Mouse (Mus musculus): ENCODE measurements at regions not wholly inside any gene's neighbourhood (a gene's known extent, or its start where the extent isn't known, plus 50 kb on each side); places are given as distances from the start of the nearest gene placed in this dataset.

DNA sequence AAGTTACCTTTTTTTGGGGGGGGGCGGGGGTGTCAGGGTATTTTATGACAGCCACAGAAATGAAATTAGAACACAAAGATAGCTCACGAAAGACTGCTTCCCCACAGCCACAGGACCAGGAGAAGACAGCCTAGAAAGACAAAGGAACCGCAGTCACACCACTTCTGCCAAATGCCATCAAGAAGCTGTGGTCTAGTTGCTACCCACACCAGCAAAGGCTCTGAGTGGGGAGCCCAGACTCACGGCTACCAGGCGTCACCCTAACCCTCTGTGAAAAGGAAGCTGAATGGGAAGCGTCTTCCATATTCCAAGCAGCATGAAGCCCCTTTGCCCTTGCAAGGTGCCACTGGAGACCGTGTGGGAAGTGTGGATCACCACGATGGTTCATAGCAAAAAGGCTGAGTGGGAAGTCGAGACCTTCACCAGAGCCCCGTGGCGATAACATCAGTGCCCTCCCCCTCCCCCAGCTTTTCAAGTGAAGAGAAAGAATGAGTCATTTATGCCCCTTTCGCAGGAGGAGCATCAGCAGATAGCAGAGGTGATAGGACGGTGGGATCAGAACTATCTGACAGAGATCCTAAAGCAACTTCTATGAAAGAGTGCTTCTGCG is 91.3 kb upstream of the Spdye4c start:
- no peak for DNase-seq

DNA sequence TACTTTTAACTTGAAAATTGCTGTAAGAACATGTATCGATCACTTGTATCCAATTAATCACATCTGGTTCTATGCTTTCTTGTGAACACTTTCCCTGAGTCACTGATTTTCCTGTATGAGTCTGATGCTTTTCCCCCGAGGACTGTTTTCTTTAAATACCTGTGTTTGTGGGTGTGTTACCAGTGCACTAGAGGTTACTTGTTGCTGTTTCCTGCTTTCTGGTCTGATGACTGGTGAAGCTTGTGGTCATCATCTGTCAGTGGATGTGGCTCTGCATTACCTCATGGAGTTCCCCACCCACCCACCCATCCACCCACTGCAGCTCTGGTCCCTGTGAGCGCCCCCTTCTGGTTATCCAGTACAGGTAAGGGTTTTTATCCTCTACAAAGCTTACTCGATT is 88.3 kb upstream of the Spdye4c start:
- DNase-seq: no peak

DNA sequence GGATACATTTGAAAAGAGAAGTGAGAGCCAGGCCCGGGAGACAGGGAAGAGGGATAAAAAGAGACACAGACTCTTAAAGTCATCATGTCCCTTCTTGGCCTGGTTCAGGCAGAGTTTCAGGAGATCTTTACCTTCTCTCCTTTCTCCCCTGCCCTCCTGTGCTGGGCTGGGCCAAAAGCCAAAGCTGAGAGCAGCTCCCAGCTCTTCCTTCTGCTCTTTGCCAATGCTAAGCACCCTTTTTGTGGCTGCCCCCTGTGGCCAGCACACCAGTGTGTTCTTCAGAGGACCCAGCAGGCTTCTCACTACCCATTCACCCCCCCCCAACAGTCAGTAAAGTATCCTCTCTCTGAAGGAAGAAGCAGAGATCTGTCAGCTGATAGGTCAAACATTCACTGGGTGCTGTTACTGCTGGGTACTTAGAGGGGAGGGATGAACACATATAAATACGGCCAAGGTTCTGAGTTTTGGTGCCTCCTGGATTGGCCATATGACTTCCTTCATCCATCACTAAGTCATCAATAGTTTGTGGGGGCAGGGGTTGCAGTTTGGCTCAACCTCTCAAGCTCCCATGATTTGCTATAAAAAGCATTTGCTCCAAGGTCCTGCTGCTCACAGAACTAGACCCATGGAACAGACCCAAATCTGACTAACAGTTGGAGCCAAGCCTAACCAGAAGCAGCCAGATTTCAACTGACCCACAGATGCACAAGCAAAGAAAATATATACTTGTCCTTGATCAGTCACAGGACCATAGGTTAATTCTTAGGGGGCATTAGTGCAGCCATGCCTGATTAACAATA is 87.7 kb upstream of the Spdye4c start:
- peak; percentile 5 for DNase-seq

DNA sequence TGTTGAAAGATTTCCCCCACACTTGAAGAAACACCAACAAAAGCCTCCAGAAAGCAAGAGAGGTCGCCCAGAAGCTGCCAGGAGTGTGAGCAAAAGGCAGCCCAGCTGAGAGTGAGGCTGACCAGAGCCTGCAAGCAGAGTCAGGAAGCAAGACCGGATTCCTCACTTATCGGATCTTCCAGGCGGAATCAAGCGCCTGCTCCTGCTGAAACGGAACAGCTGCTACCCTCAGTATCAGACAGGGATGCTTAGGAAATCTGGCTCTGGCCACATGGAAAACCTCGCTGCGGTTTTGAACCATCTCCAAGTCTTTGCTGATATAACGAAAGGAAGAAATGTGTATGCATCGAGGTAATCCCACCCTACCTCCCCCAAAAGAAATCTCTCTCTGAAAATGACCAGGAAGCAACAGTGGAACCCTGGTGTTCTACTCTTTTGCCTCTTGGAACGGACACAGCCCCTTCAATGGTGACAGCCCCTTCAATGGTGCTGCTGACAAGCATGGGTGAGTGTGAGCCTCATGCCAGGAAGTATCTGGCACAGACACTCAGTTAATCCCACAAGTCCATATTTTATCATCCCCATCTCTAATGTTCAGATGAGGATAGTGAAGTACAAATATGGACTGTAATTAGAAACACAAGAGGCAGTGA is 83.3 kb upstream of the Spdye4c start:
- peak; percentile 5 for DNase-seq

DNA sequence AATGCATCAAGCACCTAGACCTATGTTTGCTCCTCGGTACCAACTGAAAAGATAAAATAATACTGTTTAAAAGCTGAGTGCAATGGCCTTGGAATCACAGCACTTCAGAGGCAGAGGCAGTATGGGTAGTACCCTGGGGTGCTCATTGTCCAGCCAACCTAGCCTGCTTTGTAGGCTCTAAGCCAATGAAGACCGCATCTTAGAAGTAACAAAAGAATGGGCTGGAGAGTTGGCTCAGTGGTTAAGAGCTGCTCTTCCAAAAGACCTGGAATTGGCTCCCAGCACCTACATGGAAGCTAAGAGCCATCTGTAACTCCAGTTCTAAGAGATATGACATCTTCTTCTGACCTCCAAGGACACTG is 82.8 kb upstream of the Spdye4c start:
- no peak for DNase-seq

DNA sequence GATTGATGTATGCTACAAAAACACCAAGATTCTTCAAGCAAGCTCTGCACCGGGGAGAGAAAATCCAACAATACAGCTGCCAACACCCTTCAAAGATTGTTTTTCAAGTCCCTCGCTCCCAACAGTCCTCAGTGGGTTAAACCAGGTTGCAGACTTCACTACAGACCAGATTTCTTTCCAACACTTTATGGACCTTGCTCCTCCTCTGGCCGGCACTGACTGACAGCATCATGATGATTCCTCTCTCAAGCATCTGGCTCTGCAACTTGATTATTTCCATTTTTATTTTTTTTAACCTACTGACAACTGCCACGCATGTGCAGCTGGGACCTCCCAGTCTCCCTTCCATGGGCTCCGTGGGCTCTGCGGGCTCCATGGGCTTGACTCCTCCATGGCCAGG is 79.7 kb upstream of the Spdye4c start:
- DNase-seq: no peak

DNA sequence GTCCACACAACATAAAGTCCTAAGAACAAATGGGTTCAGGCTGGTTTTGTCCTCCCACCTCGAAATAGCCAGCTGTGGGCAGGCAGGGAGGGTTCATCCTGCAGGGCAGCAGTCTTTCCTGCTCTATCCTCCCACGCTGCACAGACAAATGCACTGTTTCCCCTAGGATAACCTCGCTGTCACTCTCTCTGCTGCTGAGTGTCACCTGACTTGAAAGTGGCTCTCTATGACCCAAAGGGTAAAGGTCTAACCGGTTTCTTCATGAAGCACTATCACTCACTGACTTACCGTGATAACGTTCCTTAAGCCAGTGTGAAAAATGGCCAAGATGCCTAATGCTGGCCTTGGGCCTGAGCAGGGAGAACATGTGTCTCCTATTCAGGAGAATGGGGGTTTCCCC is 78.2 kb upstream of the Spdye4c start:
- no peak for DNase-seq

DNA sequence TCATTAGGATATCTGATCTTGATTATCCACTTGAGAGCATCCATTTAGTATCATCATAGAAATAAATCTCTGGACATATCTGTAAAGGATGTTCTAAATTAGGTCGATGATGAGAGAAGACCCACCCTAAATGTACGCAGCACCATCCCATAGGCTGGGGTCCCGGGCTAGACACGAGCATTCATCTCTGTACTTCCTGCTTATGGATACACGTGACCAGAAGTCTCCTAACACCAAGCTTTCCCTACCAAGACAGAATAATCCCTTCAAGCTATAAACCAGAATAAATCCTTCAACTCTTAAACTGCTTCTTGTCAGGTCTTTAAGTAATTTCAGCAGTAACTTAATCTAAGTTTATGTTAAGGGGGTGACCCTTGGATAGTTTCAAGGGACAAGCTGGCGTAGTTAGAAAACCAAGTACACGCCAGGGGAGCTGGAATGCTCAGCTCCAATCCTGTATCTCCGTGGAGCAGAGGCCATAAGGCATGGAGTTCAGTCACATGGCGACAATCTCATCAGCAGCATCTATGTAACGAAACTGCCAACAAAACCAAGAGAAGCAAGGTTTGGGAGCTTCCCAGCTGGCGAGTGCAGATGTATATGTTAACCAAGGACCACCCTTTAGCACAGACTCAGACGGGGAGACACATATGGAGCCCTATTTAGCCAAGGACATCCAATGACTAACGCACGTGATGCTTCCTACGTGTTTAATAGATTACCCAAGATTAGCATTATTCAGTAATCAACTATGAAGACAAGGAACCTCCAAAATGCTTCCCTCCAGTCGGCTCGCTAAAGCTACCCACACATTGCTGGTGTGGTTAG is 76.3 kb upstream of the Spdye4c start:
- no peak for DNase-seq

DNA sequence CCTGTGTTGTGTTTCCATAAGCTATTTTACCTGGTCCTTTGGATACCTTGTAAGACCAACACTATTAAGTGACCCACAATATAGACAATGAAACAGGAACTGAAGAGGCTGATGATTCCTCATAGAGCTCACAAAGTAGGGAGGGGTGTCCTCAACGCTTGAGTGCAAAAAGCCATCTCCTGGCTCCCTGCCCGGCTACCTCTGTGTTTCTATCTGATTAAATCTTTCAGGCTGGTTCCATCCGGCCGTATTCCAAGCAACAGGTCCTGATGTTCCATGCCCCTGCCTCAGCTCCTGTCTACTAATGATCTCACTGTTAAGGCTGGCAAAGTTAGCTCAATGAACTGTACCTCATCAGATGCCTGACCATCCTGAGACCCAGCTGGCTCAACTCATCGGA is 75.3 kb upstream of the Spdye4c start:
- no peak for DNase-seq

DNA sequence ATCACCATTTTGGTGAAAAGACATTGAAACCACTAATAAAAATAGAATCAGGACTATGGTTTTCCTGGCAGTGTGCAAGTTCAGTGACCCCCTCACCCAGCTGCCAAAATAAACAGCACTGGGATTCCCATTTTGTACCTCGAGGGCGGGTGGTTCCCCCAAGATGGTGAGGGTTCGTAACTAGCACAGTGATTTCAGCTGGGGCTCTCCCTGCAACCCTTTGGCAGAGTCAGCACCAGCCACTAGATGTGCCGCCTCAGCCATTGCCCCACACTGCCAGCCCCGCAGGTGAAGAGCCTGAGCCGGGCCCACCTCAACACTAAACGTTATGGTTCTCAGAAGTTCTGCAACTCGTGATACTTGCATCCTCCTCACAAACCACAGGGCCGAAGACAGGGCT is 74.3 kb upstream of the Spdye4c start:
- DNase-seq: no peak

DNA sequence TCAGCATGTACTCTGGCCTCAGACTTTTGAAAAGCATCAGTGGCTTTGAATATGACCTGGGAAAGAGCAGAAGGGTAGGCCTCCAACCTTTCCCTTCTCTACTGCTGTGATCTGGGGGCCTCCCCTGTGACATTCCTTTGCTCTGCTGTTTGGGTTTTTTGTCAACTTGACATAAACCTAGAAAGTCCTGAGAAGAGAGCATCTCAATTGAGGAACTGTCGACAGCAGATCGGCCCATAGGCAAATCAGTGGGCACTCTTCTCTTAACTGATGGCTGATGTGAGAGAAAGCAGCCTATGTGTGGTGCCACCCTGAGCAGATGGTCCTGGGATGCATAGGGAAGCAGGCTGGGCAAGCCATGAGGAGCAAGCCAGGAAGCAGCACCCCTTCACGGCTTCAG is 72.9 kb upstream of the Spdye4c start:
- DNase-seq: no peak

DNA sequence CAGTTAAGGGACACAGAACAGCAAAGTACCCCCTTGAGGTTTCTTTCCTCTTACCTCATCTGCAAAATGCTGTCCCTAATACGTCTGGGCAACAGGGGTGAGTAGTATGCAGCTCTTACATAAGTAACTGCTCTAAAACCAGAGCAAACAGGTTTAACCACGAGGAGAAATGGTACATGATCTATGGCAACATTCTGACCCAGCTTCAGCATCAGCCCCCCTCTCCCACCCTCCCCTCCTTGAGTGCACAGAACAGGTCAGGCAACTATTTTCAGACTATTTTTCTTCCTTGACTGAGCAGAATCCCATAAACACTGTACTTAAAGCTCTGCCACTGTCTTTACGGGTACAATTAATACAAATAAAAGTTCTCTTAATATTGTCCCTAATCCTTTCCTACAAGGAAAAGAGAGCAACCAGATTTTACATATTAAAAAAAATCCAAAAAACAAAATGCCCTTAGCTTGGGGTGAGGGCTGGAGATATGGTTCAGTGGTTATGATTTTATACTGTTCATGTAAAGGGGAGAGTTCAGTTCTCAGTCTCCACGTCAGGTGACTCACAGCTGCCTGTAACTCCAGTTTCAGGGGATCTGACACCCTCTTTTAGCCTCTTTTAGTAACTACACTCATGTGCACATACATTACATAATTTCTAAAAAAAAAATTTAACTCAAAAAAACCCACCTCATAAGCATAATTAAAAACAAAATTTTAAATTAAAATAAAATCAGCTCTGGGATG is 69.1 kb upstream of the Spdye4c start:
- no peak for DNase-seq

DNA sequence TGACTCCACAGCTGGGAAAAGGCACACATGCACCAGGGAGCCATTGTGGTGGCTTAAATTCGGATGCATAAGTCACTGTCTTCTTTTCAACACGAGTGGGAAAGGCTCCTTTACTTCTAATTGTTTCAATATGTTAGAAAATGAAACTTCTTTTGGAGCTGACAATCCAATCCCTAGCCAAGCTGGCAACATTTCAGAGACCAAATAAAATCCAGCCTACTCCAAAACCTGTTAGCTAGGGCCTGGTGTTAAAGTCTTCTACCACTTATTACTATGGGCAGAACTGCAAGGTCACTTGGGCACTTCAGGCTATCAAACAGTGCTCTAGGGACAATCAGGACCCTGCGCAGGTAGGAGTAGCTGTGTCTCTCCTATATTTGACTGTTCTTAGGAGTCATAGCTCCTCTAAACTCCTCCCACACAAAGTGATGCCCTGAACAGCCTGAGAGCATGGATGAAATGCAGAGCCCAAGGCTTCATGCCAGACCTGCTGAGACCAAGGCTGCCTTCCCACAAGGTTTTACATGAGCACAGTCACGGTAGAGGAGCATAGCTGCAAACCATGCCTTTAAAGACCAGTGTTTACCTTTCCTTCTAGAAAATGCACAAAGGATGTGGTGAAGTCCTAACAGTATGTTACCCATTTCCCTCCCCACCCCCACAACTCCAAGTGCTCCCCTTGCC is 67.4 kb upstream of the Spdye4c start:
- no peak for DNase-seq

DNA sequence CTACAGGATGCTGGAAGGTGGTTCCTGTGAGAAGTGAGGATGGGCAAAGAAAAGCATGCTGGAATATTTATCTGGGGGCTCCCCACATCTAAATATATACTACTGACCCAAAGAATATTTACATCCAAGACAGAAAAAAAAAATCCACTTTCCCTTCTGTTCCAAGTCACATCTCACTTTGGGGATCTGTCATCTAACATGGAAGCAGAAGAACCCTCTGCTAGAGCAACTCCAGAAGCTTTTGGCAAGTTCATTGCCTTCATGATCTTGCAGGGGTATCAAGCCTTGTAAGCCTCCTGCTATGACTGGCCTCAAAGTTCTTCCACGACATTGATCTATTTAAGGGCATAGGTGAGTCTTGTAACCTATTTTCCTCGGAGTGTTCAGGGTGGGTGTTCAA is 64.9 kb upstream of the Spdye4c start:
- DNase-seq: no peak

DNA sequence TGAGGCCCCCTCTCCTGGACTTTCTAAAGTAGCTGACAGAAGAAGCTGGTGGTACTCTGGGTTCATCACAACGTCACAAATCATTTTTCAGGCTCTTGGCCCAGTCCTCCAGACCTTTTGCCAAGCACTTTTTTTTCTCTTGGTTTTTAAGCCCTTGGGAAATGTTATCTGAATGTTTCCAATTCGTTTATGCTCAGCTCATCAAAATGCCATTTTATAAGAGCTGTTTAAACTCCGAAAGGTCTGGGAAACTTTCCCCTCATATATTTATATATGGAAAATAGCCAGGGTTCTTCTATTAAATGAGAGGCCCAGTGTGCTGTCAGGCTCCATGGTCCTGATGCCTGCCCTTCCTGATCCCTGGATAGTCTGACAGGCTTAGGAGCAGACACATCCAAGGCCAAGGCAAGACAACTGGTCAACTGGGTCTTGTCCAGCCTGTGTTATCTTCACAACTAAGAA is 64.1 kb upstream of the Spdye4c start:
- DNase-seq: no peak

DNA sequence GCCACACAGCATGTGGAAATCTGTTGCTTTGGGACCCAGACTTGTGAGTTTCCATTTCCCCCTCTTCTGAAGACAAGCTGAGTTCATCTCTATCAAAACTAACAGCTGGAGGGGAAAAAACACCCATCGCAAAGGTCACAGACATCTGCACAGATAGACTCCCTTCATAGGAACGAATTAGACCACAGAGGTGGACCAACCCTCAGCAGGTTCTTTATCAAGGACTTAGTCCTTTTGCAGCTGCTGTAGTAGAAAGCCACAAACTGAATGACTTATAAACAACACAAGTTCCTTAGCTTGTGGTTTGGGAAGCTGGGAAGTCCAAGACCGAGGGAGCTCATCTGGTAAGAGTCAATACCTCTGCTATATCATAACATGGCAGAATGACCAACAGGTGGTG is 54.7 kb upstream of the Spdye4c start:
- DNase-seq: no peak

DNA sequence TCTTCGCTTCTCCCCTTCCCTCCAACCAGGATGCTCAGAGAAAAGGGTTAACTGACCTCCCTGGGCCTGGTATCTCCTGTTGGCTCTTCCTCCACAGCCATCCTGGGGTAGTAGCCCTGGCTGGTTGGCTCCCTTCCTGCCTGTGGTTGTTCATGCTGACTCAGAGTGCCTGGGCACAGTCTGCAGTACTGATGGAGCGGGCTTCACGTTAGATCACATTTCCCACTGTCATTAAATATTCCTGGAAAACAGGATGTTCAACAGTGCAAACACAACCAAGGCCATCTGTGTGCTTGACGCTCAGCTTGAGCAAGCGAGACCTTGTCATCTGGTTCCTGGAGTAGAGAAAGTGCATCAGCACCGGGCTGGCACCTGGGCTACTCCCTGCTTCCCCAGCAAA is 53.6 kb upstream of the Spdye4c start:
- no peak for DNase-seq

DNA sequence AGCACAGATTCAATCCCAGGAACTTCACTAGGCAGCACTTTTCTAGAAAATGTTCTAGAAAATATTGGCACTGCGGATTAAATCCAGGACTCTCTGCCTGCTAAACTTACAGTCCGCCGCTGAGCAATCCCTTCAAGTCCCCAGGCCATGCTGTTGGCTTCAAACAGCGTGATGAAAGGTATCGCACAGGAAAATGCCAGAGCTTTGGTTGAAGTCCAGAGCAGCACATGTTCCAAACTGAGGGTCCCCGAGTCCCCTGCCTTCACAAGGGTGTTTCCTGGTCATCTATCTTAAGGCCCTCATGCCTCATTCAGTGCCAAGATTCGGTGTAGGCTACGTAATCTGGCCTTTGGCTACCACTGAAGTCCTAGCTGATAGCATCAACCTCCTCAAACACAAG is 52.3 kb upstream of the Spdye4c start:
- DNase-seq: no peak

All from cerebellum, adult 9-10 months (tissue).